Mouse (Mus musculus) liver, embryonic 14.5 days (tissue): Measurements from ENCODE around the gene Prph. TPM values are rescaled to one million over a fixed set of nuclear protein-coding genes. Genes with fewer than 3 reads are reported as not detected.

Source experiments
- ATAC-seq: fragments of 200-750 bp; cut with Nextera tagmentation; 2 replicates; pipeline ENCODE4 v1.8.0; 2017; ENCODE audit warnings: moderate number of reproducible peaks, mild to moderate bottlenecking, moderate library complexity; ENCODE audit not compliant: insufficient read depth
- DNase-seq, 3 experiments: peaks; one replicate each; pipeline ENCODE4 v3.0.0-alpha.2; 2012 to 2013; ENCODE audit warnings: low read depth in 3 of 3, low spot score in 3 of 3
- H3K27ac ChIP-seq: fragments of 300-500 bp; sonication (generic); 2 replicates; pipeline ENCODE4 v1.5.1; 2014; ENCODE audit warnings: moderate library complexity, mild to moderate bottlenecking, control low read depth, inconsistent platforms
- H3K27me3 ChIP-seq: fragments of 300-500 bp; sonication (generic); 2 replicates; pipeline ENCODE4 v1.6.1; 2014; ENCODE audit warnings: mild to moderate bottlenecking, low read length, moderate library complexity; ENCODE audit not compliant: control insufficient read depth, insufficient read depth
- H3K36me3 ChIP-seq: fragments of 300-500 bp; sonication (generic); replicated peaks from 2 replicates; pipeline ENCODE4 v1.6.1; 2014; ENCODE audit warnings: low read depth; ENCODE audit not compliant: control insufficient read depth, insufficient read depth
- H3K4me1 ChIP-seq, 2 experiments: fragments of 200-500 bp in 1 of 2; fragments of 300-500 bp in 1 of 2; sonication (generic) in 1 of 2; replicated peaks; 2 replicates each; pipeline ENCODE4 v1.6.1; 2012 to 2014; ENCODE audit warnings: antibody characterized with exemption in 1 of 2, inconsistent platforms in 1 of 2, low read length in 1 of 2; ENCODE audit not compliant: control insufficient read depth in 2 of 2, insufficient read depth in 2 of 2
- H3K4me2 ChIP-seq: fragments of 300-500 bp; sonication (generic); 2 replicates; pipeline ENCODE4 v1.6.1; 2014; ENCODE audit warnings: low read depth, mild to moderate bottlenecking, control low read depth, moderate library complexity
- H3K4me3 ChIP-seq, 2 experiments: fragments of 200-500 bp in 1 of 2; fragments of 300-500 bp in 1 of 2; sonication (generic) in 1 of 2; 2 replicates each; pipeline ENCODE4 v1.5.1; 2012 to 2014; ENCODE audit warnings: low read depth in 2 of 2, low read length in 2 of 2, mild to moderate bottlenecking in 2 of 2, control low read depth in 1 of 2, inconsistent platforms in 1 of 2, moderate library complexity in 1 of 2; ENCODE audit not compliant: insufficient read depth in 1 of 2
- H3K9ac ChIP-seq: fragments of 300-500 bp; sonication (generic); replicated peaks from 2 replicates; pipeline ENCODE4 v1.6.1; 2014; ENCODE audit warnings: mild to moderate bottlenecking, control low read depth, moderate library complexity
- H3K9me3 ChIP-seq: fragments of 300-500 bp; sonication (generic); 2 replicates; pipeline ENCODE4 v1.6.1; 2016; ENCODE audit warnings: low read length, mixed read lengths; ENCODE audit not compliant: control insufficient read depth
- CTCF ChIP-seq: IDR thresholded peaks from 2 replicates; pipeline ENCODE4 v1.5.1; 2016; ENCODE audit warnings: antibody characterized with exemption, low read depth, control low read depth
- EP300 ChIP-seq: IDR thresholded peaks from 2 replicates; pipeline ENCODE4 v1.6.1; 2016; ENCODE audit warnings: antibody characterized with exemption, low read depth
- WGBS: fragments of 180-500 bp; shearing (Covaris S2); extraction: QIAGEN DNeasy Blood & Tissue Kit; methylation state at CpG from one replicate; pipeline ENCODE4 v1.1.7; 2014; ENCODE audit not compliant: insufficient replicate concordance; 5-methylcytosine and 5-hydroxymethylcytosine counted together
- polyA plus RNA-seq, 2 experiments: library from polyadenylated mRNA; depleted of rRNA in 1 of 2; stranded (reverse) in 1 of 2; unstranded in 1 of 2; fragments of >200 nt; fragmentation: Nextera tagmentation in 1 of 2; extraction: Ambion mirVana in 1 of 2; gene quantifications; 2 replicates each; pipeline versions ENCODE4 v1.2.1 to v1.2.3; 2012 to 2014

Prph gene
- polyA plus RNA-seq, 2 experiments, result 0.53 to 1.2 TPM

DNA sequence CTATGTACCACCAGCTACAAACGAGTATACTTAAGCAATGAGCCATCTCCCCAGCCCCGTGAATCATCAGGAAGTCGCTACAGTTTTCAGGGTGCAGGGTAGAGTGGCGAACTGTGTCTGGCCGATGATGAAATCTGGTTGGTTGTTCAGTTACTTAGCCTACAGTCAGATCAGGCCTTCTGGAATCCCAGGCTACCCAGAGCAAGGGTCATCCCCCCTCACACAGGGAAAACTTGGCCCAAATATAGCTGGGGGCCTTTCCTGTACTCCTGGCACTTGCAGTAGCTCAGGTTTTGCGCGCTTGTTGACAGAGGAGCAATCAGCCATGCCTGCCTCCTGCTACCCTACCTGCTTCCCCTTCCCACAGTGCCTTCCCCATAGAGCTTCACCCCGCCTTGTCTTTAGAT lies 37.6 kb upstream of the Prph start:
- H3K4me3 ChIP-seq, result no peak overlapping the region
- 54% methylated on average over 8 of the region's 8 CpGs for WGBS
- ATAC-seq, result peak; percentile 41; the same call in 1 of the 2 replicates

DNA sequence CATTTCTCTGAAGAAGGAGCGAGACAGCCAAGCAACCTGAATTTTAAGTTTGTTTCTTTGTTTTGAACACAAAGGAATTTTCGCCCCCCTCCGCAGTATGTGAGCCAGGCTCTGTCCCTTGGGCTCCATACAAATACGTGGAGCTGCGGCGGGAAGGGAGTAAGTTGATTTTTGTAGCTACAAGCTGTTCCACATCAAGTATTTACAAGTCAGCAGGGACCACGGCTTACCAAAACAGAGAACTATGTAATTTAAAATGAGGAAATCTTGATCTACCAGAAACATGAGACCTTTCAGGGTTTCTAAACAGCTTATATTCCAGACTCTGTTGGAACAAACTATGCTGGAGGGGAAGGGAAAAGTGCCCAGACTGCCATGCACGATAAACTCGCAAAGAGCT lies 37.0 kb upstream of the Prph start:
- WGBS, result 69% methylated on average over 9 of the region's 9 CpGs
- TF ChIP-seq CTCF (no peak), EP300 (no peak)
- H3K9ac ChIP-seq, result no peak overlapping the region
- H3K36me3 ChIP-seq, result no peaks in the 10 kb centered on the region
- H3K27me3 ChIP-seq, result no peaks in the 10 kb centered on the region
- no peak overlapping the region for H3K4me2 ChIP-seq
- no peak overlapping the region for H3K27ac ChIP-seq
- DNase-seq (no peak), ATAC-seq (no peak)
- peaks cover 0 to 8% of the 10 kb centered on the region in 2 experiments; a peak in 2 of 4 replicates for H3K4me1 ChIP-seq
- H3K9me3 ChIP-seq, result no peaks in the 10 kb centered on the region
- no peak overlapping the region for H3K4me3 ChIP-seq

More for the DNA sequence above, 37.6 kb upstream of the Prph start:
- no peaks in the 10 kb centered on the region for H3K9me3 ChIP-seq
- DNase-seq, result no peak
- H3K27me3 ChIP-seq, result no peaks in the 10 kb centered on the region
- no peak overlapping the region for H3K9ac ChIP-seq
- H3K4me1 ChIP-seq, result peaks cover 0 to 8% of the 10 kb centered on the region in 2 experiments; a peak in 2 of 4 replicates
- no peak overlapping the region for H3K4me2 ChIP-seq
- H3K36me3 ChIP-seq, result no peaks in the 10 kb centered on the region
- TF ChIP-seq EP300, result no peak
- H3K27ac ChIP-seq, result no peak overlapping the region

DNA sequence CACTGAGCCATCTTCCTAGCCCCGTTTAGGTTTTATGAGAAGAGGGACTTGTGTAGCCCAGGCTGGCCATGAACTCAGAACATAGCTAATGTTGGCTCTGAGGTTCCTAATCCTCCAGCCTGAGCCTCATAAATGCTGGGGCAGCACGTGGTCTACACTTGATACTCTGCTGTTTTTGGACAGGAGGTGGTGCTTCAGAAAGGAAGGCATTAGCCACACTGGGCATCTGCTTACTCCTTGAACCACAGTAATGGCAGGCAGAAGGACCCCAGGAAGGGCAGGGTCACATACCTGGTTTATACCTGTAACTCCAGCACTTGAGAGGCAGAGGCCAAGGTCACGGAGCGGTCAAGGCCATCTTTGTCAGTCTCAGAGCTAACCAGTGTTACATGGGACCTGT lies 36.3 kb upstream of the Prph start:
- no peak for TF ChIP-seq EP300
- no peak for TF ChIP-seq CTCF
- WGBS, result 64% methylated on average over 4 of the region's 4 CpGs
- no peaks in the 10 kb centered on the region for H3K27me3 ChIP-seq

DNA sequence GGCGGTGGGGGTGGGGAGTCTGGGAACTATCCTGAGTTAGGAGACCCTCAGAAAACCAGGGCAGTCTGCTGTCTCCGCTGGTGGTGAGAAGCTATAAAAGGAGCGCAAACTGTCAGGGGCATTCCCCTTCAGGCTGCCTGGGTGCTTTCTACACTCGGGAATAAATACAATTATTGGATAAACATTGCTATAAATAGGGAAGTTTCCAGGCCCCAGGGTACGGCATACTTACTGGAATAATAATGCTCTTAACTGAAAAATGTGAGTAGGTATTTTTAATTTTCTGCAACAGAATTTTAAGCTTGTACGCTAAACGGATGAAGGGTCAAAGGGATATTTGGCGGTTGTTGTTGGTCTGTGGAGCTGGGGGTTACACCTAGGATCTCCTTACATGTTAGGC lies 35.5 kb upstream of the Prph start:
- no peak for DNase-seq
- Histone ChIP-seq H3K9ac (no peak overlapping the region), H3K4me3 (no peak overlapping the region), H3K4me1 (peaks cover 0 to 8% of the 10 kb centered on the region in 2 experiments; a peak in 2 of 4 replicates), H3K27me3 (no peaks in the 10 kb centered on the region), H3K4me2 (no peak overlapping the region), H3K27ac (no peak overlapping the region), H3K9me3 (no peaks in the 10 kb centered on the region), H3K36me3 (no peaks in the 10 kb centered on the region)
- WGBS, result 60% methylated on average over 8 of the region's 8 CpGs
- ATAC-seq, result no peak
- no peak for TF ChIP-seq CTCF
- TF ChIP-seq EP300, result no peak

More for the DNA sequence above, 36.3 kb upstream of the Prph start:
- Histone ChIP-seq H3K4me2 (no peak overlapping the region), H3K9ac (no peak overlapping the region), H3K4me3 (no peak overlapping the region), H3K9me3 (no peaks in the 10 kb centered on the region), H3K4me1 (peaks cover 0 to 8% of the 10 kb centered on the region in 2 experiments; a peak in 2 of 4 replicates), H3K36me3 (no peaks in the 10 kb centered on the region), H3K27ac (no peak overlapping the region)
- no peak for DNase-seq
- ATAC-seq, result no peak

DNA sequence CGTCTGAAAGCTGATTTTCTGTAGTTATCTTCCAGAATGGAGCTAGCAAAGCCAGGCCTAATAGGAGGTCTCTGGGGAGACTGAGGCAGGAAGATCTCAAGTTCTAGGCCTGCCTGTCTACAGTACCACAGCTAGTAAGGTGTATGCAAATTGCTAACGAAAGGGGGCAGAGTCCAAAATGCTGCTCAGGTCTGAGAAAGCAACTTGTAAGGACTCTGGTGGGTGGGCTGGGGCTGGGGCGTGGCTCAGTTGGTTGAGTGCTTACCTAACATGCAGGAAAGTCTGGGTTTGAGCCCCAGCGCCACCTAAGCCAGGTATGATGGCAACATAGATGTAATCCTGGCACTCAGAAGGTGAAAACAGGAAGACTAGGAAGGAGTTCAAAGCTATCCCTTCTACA lies 34.8 kb upstream of the Prph start:
- Histone ChIP-seq H3K4me3 (no peak overlapping the region), H3K9me3 (no peaks in the 10 kb centered on the region), H3K4me1 (peaks cover 0 to 5% of the 10 kb centered on the region in 2 experiments; a peak in 2 of 4 replicates), H3K4me2 (no peak overlapping the region), H3K36me3 (no peaks in the 10 kb centered on the region), H3K27me3 (no peaks in the 10 kb centered on the region), H3K27ac (no peak overlapping the region), H3K9ac (no peak overlapping the region)
- whole genome bisulfite sequencing, result 72% methylated on average over 4 of the region's 4 CpGs
- no peak for ATAC-seq
- TF ChIP-seq EP300 (no peak), CTCF (no peak)
- DNase-seq, result no peak
